11 mouse cellular contexts compared by ENCODE assay signal in the genomic region with DNA sequence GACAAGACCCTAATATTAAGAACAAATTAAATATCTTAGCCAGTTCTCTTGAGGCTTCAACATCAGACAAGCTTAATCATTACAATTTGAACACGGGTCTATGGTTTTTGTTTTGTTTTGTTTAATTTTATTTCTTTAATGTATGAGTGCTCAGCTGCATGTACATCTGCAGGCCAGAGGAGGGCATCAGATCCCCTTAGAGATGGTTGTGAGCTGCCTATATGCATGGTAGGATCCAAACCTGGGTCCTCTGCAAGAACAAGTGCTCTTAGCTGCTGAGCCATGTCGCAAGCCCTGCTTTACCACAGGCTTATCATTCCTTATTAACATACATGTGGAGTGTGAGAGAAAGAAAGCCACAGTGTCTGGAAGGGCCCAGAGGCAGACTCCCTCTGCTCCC.
DNase-seq lines count a peak whose midpoint lies in the region; ATAC-seq and TF ChIP-seq lines count a peak whose summit lies in the region.
"Had no signal": no experiment of that assay in that cellular context is flagged by ENCODE, and none has a peak within 500 bp of the region (broad histone marks: within the 10 kb centered on the region; RNA-seq: fewer than 3 reads in every experiment).

No protein-coding gene starts in this region.

- DNase-seq in heart, adult 2 months, result no peak
- no peak for DNase-seq in lung, adult 2 months
- DNase-seq in lung, postnatal 25 days (ENCODE audit: low spot score), result no peak
- DNase-seq in B cell, adult 2 months, result no peak
- DNase-seq in Muller cell, postnatal 12 days (ENCODE audit: inconsistent ontology term), result no peak
- DNase-seq: gastrocnemius, postnatal 25 days; thymus, adult 18-20 months had no signal

- H3K36me3 ChIP-seq in heart, adult 2 months (ENCODE audit: control insufficient read depth, insufficient read depth, low read length), result no peaks in the 10 kb centered on the region
- H3K36me3 ChIP-seq in heart, embryonic 12.5 days, result no peaks in the 10 kb centered on the region
- H3K36me3 ChIP-seq: limb, embryonic 13.5 days had no signal

- H3K4me2 ChIP-seq in heart, embryonic 12.5 days, result no peak overlapping the region
- H3K4me2 ChIP-seq: hindbrain, embryonic 12.5 days; limb, embryonic 13.5 days had no signal

- no peaks in the 10 kb centered on the region for H3K27me3 ChIP-seq in heart, adult 2 months (ENCODE audit: control insufficient read depth, insufficient read depth, low read length)
- H3K27me3 ChIP-seq in heart, embryonic 12.5 days (replicated peaks), result no peaks in the 10 kb centered on the region
- H3K27me3 ChIP-seq: hindbrain, embryonic 12.5 days; limb, embryonic 13.5 days had no signal

- intact Hi-C loops in heart, adult 2 months (cut with DNase I), result loop anchor here (2.0 kb wide), 1 partner anchor 348 kb away; no protein-coding TSS in a partner anchor

- no peak overlapping the region for H3K27ac ChIP-seq in heart, adult 2 months
- no peak overlapping the region for H3K27ac ChIP-seq in heart, embryonic 12.5 days (ENCODE audit: poor library complexity, severe bottlenecking)
- H3K27ac ChIP-seq: hindbrain, embryonic 12.5 days; limb, embryonic 13.5 days had no signal

- TF ChIP-seq EP300 in heart, adult 2 months (IDR thresholded peaks at IDR 0.05; ENCODE audit: insufficient read depth, low read depth, low read length), result 0 out of 2 replicates have a peak, but pooled peaks have one; percentile 26

- TF ChIP-seq POLR2A in heart, adult 2 months (IDR thresholded peaks at IDR 0.05; ENCODE audit: insufficient read depth, low read depth, low read length), result no peak
- no peak for TF ChIP-seq POLR2A in lung, adult 2 months (IDR thresholded peaks at IDR 0.05; ENCODE audit: borderline replicate concordance, extremely low read depth, low read depth, low read length)

- H3K4me1 ChIP-seq in heart, adult 2 months (ENCODE audit: control insufficient read depth, insufficient read depth, low read length), result no peaks in the 10 kb centered on the region
- H3K4me1 ChIP-seq in heart, embryonic 12.5 days (replicated peaks), result no peaks in the 10 kb centered on the region
- no peaks in the 10 kb centered on the region for H3K4me1 ChIP-seq in lung, adult 2 months (ENCODE audit: control insufficient read depth, insufficient read depth, low read length)
- H3K4me1 ChIP-seq: hindbrain, embryonic 12.5 days; limb, embryonic 13.5 days had no signal

- H3K9ac ChIP-seq in heart, adult 2 months (ENCODE audit: low read depth, low read length), result no peak overlapping the region
- no peak overlapping the region for H3K9ac ChIP-seq in heart, embryonic 12.5 days
- H3K9ac ChIP-seq: hindbrain, embryonic 12.5 days; limb, embryonic 13.5 days had no signal

- H3K9me3 ChIP-seq in heart, embryonic 12.5 days (replicated peaks), result no peaks in the 10 kb centered on the region
- H3K9me3 ChIP-seq: hindbrain, embryonic 12.5 days; limb, embryonic 13.5 days had no signal

- no peak for ATAC-seq in heart, embryonic 12.5 days (ENCODE audit: insufficient number of reproducible peaks, low FRiP score)
- peak; percentile 71 for ATAC-seq in common myeloid progenitor, adult 5-6 weeks (replicated peaks; ENCODE audit: low read depth, poor library complexity, severe bottlenecking)

- H3K79me2 ChIP-seq in heart, adult 2 months (replicated peaks; ENCODE audit: control insufficient read depth, insufficient read depth, low read length), result no peaks in the 10 kb centered on the region

- peak; percentile 71 for TF ChIP-seq CTCF in heart, adult 2 months (IDR thresholded peaks at IDR 0.05)
- TF ChIP-seq CTCF in lung, adult 2 months (IDR thresholded peaks at IDR 0.05; ENCODE audit: insufficient read depth, low read length), result peak; percentile 52

- WGBS in heart, adult 2 months, result 73% methylated on average over 2 of the region's 2 CpGs
- WGBS in heart, embryonic 12.5 days, result 74% methylated on average over 2 of the region's 2 CpGs
- 63% methylated on average over 2 of the region's 2 CpGs for WGBS in lung, adult 2 months

- H3K4me3 ChIP-seq in heart, adult 2 months, result no peak overlapping the region
- no peak overlapping the region for H3K4me3 ChIP-seq in heart, embryonic 12.5 days
- H3K4me3 ChIP-seq in lung, adult 2 months (replicated peaks; ENCODE audit: extremely low read depth, low read depth, low read length), result no peak overlapping the region
- H3K4me3 ChIP-seq: hindbrain, embryonic 12.5 days; limb, embryonic 13.5 days had no signal
